Mouse (Mus musculus) testis, adult 2 months (tissue): ENCODE data around the gene Myh14.

Experiments used
- CTCF ChIP-seq: fragments of 200-500 bp; IDR thresholded peaks from 2 replicates; pipeline ENCODE4 v1.5.1; 2012; ENCODE audit warnings: low read depth, mild to moderate bottlenecking, inconsistent platforms, low read length, moderate library complexity; ENCODE audit not compliant: control insufficient read depth, insufficient read depth, insufficient replicate concordance
- POLR2A ChIP-seq: fragments of 200-500 bp; IDR thresholded peaks from 2 replicates; pipeline ENCODE4 v1.6.1; 2012; ENCODE audit warnings: low read depth, mild to moderate bottlenecking, inconsistent platforms, low read length, moderate library complexity; ENCODE audit not compliant: control insufficient read depth

DNA sequence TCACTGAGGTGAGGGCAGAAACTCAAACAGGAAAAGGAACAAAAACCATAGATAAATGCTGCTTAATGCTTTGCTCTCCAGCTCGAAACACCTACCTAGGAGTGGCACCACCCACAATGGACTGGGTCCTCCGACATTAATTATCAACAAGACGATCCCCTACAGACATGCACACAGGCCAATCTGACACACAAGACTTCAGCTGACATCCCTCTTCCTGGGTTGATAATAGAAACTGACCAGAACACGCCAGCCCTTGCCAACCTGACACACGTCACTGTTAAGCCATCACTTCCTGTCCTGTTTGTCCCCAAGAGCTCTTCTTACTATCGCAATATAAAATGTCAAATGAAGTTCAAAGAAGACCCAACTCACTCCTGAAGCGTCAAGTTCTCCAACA, 19.2 kb downstream of the Myh14 start:
- TF ChIP-seq POLR2A (no peak), CTCF (no peak)
